Mouse (Mus musculus): ENCODE measurements around the gene Pard3b.
"Not testable (repeated sequence)": the region's sequence is repeated elsewhere in the genome, so short reads cannot be mapped to it uniquely, and the experiment has no call there.

DNA sequence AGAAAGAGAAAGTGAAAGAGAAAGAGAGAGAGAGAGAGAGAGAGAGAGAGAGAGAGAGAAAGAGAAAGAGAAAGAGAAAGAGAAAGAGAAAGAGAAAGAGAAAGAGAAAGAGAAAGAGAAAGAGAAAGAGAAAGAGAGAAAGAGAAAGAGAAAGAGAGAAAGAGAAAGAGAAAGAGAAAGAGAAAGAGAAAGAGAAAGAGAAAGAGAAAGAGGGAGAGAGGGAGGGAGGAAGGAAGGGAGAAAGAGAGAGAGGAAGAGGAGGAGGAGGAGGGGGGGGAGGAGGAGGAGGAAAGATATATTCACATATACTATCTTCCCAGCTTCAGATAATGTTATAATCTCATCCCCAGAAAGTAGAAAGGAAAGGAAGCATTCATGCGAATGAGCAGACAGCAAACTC lies 966.0 kb downstream of the Pard3b start:
- not testable (repeated sequence) for TF ChIP-seq CTCF (conservative IDR thresholded peaks at IDR 0.05; ENCODE audit: low read length); NANOG (IDR thresholded peaks at IDR 0.05; ENCODE audit: borderline replicate concordance, low read length)
